Mouse (Mus musculus): ENCODE data around the gene Cdh22. TPM values are rescaled to one million over a fixed set of nuclear protein-coding genes. Genes with fewer than 3 reads are reported as not detected.

Gene Cdh22
- polyA plus RNA-seq, 1 experiment from 2014 or later, result 4.6 TPM

DNA sequence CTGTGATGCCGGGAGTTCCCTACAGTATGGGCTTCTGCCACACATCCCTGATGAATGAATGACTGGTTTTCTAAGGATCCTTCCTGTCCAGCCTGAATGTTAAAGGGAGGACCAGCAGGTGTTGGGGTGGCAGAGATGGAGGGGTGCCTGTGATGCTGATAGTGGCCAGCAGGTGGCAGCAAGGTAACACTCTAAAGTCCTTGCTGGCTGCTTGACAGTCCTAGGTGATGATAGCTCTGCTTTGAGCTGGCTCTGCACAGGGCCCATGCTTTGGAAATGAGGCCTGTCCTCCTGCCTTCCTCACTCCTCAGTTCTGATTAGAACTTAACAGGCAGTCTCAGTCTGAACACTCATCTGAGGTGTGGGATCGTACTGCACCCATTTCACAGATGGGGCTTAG lies 159.7 kb downstream of the Cdh22 start:
- DNase-seq (ENCODE audit: low spot score) (peak; percentile 91), ATAC-seq (ENCODE audit: low FRiP score) (peak; percentile 31; the same call in 1 of the 2 replicates)
- Histone ChIP-seq H3K9ac (ENCODE audit: low read depth, low read length) (no peak overlapping the region), H3K4me3 (ENCODE audit: low read depth, low read length) (no peak overlapping the region), H3K4me1 (replicated peaks; ENCODE audit: control insufficient read depth, insufficient read depth, low read length) (peaks cover 11% of the 10 kb centered on the region), H3K4me2 (replicated peaks; ENCODE audit: low read depth, low read length) (no peak overlapping the region), H3K9me3 (ENCODE audit: control insufficient read depth, low read length) (no peaks in the 10 kb centered on the region), H3K27ac (ENCODE audit: low read depth, low read length) (no peak overlapping the region), H3K36me3 (ENCODE audit: control insufficient read depth, insufficient read depth, low read length) (no peaks in the 10 kb centered on the region), H3K27me3 (ENCODE audit: control insufficient read depth, insufficient read depth, low read length) (peaks cover 27% of the 10 kb centered on the region)
- 49% methylated on average over 2 of the region's 2 CpGs for WGBS

DNA sequence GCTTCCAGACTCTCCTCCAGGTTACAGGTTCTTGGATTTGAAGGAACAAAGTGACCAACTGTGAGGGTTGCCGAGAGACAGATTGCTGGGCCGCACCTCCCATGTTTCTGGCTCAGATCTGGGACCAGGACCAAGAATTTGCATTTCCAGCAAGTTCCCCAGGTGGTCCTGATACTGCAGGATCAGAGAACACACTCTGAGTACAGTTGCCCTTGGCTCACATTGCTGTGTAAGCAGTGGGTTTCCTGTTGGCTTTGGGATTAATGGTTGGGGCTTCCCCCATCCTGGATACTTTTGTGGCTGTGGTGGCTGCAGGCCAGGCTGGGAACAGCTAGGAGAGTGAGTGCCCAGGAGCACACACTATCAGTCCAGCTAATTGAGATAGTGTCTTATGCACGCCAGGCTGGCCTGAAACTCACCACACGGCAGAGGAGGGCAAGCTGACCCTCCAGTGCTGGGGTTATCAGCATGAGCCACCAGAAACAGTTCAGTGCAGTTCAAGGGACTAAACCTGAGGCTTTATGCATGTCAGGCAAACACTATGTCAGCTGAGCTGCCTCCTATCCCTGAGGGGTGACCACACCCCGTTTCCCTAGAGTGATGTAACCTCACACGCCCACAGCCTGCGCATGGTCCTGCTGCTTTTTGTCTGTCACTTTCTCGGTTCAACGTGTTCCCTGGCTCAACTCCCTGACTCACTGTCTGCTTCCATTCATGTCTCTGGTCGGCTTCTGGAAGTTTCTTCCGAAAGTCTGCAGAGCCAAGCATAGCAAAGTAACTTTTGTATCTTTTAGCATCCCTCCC lies 160.4 kb downstream of the Cdh22 start:
- H3K4me3 ChIP-seq (ENCODE audit: low read depth, low read length), result no peak overlapping the region
- H3K9me3 ChIP-seq (ENCODE audit: control insufficient read depth, low read length), result no peaks in the 10 kb centered on the region
- H3K9ac ChIP-seq (ENCODE audit: low read depth, low read length), result no peak overlapping the region
- H3K36me3 ChIP-seq (ENCODE audit: control insufficient read depth, insufficient read depth, low read length), result no peaks in the 10 kb centered on the region
- H3K27me3 ChIP-seq (ENCODE audit: control insufficient read depth, insufficient read depth, low read length), result peaks cover 27% of the 10 kb centered on the region
- WGBS, result 55% methylated on average over 11 of the region's 11 CpGs
- DNase-seq (ENCODE audit: low spot score) (no peak), ATAC-seq (ENCODE audit: low FRiP score) (no peak)
- H3K27ac ChIP-seq (ENCODE audit: low read depth, low read length), result no peak overlapping the region
- no peak overlapping the region for H3K4me2 ChIP-seq (replicated peaks; ENCODE audit: low read depth, low read length)
- peaks cover 11% of the 10 kb centered on the region for H3K4me1 ChIP-seq (replicated peaks; ENCODE audit: control insufficient read depth, insufficient read depth, low read length)

DNA sequence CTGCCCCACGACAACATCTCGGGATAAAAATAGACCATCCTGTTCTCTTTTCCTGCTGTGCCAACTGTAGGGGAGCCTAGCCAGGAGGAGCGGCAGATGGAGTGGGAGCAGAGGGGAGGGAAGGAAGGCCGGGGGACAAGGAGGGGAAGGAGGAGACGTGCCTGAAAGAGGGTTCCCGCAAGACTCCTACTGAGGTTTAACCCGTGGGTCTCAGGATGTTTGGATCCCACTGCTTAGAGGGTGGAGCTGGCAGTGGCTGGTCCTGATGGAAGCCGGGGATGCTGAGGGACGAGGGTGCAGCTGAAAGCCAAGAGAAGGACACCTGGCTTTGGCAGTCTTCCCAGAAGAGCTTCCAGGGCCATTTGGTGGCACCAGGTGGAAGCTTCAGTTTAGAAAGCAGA lies 161.3 kb downstream of the Cdh22 start:
- Histone ChIP-seq H3K36me3 (ENCODE audit: control insufficient read depth, insufficient read depth, low read length) (no peaks in the 10 kb centered on the region), H3K4me1 (replicated peaks; ENCODE audit: control insufficient read depth, insufficient read depth, low read length) (peaks cover 11% of the 10 kb centered on the region), H3K4me2 (replicated peaks; ENCODE audit: low read depth, low read length) (no peak overlapping the region), H3K9me3 (ENCODE audit: control insufficient read depth, low read length) (no peaks in the 10 kb centered on the region), H3K9ac (ENCODE audit: low read depth, low read length) (no peak overlapping the region), H3K4me3 (ENCODE audit: low read depth, low read length) (no peak overlapping the region), H3K27me3 (ENCODE audit: control insufficient read depth, insufficient read depth, low read length) (peaks cover 22% of the 10 kb centered on the region), H3K27ac (ENCODE audit: low read depth, low read length) (no peak overlapping the region)
- DNase-seq (ENCODE audit: low spot score) (no peak), ATAC-seq (ENCODE audit: low FRiP score) (no peak)
- 22% methylated on average over 9 of the region's 9 CpGs for WGBS

DNA sequence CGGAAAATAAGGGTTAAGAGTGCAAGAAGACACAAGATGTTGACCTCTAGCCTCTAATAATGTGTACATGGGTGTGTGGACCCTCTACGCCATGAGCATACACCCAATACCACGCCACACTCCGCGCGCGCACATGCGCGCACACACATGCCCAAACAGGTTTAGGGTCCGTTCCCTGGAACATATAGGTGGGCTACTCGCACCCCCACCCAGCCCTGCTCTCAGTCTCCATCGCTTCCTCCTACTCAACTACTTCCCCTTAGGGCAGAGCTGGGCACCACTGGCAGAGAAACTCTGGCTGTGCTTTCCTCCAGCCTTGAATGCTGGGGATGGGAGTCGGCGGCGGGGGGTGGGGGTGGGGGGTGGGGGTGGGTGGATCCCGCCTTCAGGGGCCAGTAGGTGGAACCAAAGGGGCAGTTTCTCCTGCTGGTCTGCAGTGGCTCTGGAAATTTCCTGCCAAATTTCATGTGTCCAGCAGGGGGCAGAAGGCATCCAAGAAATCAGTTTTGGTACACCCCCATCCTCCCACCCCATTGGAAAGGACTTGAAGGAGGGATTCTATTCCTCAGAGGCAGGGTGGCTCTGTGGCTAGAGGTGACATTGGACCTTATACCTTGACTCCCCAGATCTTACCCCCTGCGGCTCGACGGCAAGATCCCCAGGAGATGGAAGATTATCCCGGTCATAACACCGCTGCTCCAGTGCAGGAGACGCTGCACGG lies 164.4 kb downstream of the Cdh22 start:
- WGBS, result 19% methylated on average over 23 of the region's 23 CpGs
- Histone ChIP-seq H3K27me3 (ENCODE audit: control insufficient read depth, insufficient read depth, low read length) (peaks cover 10% of the 10 kb centered on the region), H3K36me3 (ENCODE audit: control insufficient read depth, insufficient read depth, low read length) (no peaks in the 10 kb centered on the region), H3K4me3 (ENCODE audit: low read depth, low read length) (no peak overlapping the region), H3K9ac (ENCODE audit: low read depth, low read length) (peak overlapping the region; percentile 19; the same call in 1 of the 2 replicates), H3K27ac (ENCODE audit: low read depth, low read length) (no peak overlapping the region), H3K4me1 (replicated peaks; ENCODE audit: control insufficient read depth, insufficient read depth, low read length) (no peaks in the 10 kb centered on the region), H3K4me2 (replicated peaks; ENCODE audit: low read depth, low read length) (peak overlapping the region; percentile 28; the same call in 1 of the 2 replicates), H3K9me3 (ENCODE audit: control insufficient read depth, low read length) (no peaks in the 10 kb centered on the region)
- ATAC-seq (ENCODE audit: low FRiP score) (peak; percentile 35; the same call in 1 of the 2 replicates), DNase-seq (ENCODE audit: low spot score) (peak; percentile 84)

DNA sequence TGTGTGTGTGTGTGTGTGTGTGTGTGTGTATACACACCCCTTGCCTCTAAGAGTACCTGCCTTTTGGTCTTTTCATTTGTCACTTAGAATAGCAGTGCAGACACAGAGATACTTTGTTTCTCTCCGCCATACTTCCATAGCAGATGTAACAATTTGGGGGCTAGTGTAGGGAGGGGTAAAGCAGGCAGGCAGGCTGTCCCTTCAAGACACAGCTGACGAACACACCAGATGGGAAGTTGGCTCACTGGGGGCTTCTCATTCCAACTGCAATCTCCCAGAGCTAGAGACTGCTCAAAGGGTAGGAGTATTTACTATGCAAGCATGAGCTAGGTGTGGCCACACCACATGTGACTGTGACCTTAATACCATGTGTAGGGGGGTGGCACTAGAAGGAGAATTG lies 165.8 kb downstream of the Cdh22 start:
- Histone ChIP-seq H3K9ac (ENCODE audit: low read depth, low read length) (no peak overlapping the region), H3K9me3 (ENCODE audit: control insufficient read depth, low read length) (no peaks in the 10 kb centered on the region), H3K4me2 (replicated peaks; ENCODE audit: low read depth, low read length) (no peak overlapping the region), H3K4me1 (replicated peaks; ENCODE audit: control insufficient read depth, insufficient read depth, low read length) (no peaks in the 10 kb centered on the region), H3K27ac (ENCODE audit: low read depth, low read length) (no peak overlapping the region), H3K4me3 (ENCODE audit: low read depth, low read length) (no peak overlapping the region), H3K36me3 (ENCODE audit: control insufficient read depth, insufficient read depth, low read length) (no peaks in the 10 kb centered on the region), H3K27me3 (ENCODE audit: control insufficient read depth, insufficient read depth, low read length) (peaks cover 4% of the 10 kb centered on the region)
- ATAC-seq (ENCODE audit: low FRiP score), result no peak
- no peak for DNase-seq (ENCODE audit: low spot score)
- 67% methylated on average over 2 of the region's 2 CpGs for whole genome bisulfite sequencing

DNA sequence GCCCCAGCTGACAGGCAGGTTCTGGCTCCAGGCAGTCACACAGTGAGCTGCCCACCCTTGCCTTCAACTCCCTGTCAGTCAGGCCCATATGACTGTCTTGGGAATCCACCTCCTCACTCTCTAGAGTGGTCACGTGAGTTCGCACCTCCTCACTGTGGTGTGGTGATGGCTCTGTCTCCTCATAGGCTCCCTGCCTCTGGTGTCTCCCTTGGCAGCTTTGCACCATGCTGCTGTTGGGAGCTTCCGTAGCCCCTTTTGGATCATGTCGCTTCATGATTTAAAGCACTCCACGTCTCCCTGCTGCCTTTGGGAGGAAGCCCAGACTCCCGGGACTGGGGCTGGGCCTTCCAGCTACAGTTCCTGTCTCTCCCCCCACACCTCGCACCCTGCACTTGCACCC lies 170.2 kb downstream of the Cdh22 start:
- Histone ChIP-seq H3K27ac (ENCODE audit: low read depth, low read length) (no peak overlapping the region), H3K4me3 (ENCODE audit: low read depth, low read length) (no peak overlapping the region), H3K4me2 (replicated peaks; ENCODE audit: low read depth, low read length) (no peak overlapping the region), H3K36me3 (ENCODE audit: control insufficient read depth, insufficient read depth, low read length) (no peaks in the 10 kb centered on the region), H3K27me3 (ENCODE audit: control insufficient read depth, insufficient read depth, low read length) (no peaks in the 10 kb centered on the region), H3K9me3 (ENCODE audit: control insufficient read depth, low read length) (no peaks in the 10 kb centered on the region), H3K9ac (ENCODE audit: low read depth, low read length) (no peak overlapping the region), H3K4me1 (replicated peaks; ENCODE audit: control insufficient read depth, insufficient read depth, low read length) (no peaks in the 10 kb centered on the region)
- WGBS, result 76% methylated on average over 7 of the region's 7 CpGs
- DNase-seq (ENCODE audit: low spot score) (no peak), ATAC-seq (ENCODE audit: low FRiP score) (no peak)

DNA sequence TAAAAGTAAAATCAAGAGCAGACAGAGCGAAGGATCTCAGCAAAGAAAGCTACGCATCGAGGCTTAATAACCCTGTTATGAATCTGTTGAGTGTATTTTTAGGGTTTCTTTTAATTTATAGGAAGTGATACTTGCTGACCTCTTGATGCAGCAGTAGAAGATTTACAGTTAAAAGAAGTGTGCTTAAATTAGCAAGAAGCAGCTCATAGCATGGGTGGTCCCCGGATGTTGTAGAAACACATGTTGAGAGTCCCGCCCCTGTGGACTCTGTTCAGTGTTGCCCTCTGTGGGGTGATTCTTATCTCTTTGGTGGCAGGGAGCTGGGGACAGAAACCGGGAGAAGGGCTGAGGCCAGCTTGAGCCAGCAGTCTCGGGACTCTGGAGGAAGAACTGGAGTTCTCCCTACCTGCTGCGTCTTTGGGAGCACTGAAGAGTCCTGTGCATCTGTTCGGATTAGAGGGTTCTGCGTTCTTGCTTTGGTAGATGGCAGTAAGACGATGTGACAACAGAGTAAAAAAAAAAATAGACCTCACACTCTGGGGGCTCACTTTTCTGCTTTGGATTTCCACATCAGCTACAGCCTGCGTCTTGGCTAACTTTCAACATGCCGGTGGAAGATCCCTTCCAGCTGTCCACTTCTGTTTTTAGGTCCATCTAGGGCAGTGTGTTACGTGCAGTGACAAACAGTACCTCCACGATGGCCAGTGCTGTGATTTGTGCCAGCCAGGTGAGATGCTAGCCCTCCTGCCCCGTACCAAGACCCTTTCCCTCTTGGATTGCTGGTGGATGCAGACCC lies 172.8 kb downstream of the Cdh22 start:
- Histone ChIP-seq H3K27me3 (ENCODE audit: control insufficient read depth, insufficient read depth, low read length) (no peaks in the 10 kb centered on the region), H3K4me2 (replicated peaks; ENCODE audit: low read depth, low read length) (no peak overlapping the region), H3K4me1 (replicated peaks; ENCODE audit: control insufficient read depth, insufficient read depth, low read length) (no peaks in the 10 kb centered on the region), H3K9ac (ENCODE audit: low read depth, low read length) (no peak overlapping the region), H3K27ac (ENCODE audit: low read depth, low read length) (no peak overlapping the region), H3K36me3 (ENCODE audit: control insufficient read depth, insufficient read depth, low read length) (no peaks in the 10 kb centered on the region), H3K9me3 (ENCODE audit: control insufficient read depth, low read length) (no peaks in the 10 kb centered on the region), H3K4me3 (ENCODE audit: low read depth, low read length) (no peak overlapping the region)
- no peak for ATAC-seq (ENCODE audit: low FRiP score)
- no peak for DNase-seq (ENCODE audit: low spot score)
- WGBS, result 88% methylated on average over 16 of the region's 16 CpGs

All from hindbrain, embryonic 11.5 days (tissue).